Mouse (Mus musculus): ENCODE results near the gene Sppl3.

DNA sequence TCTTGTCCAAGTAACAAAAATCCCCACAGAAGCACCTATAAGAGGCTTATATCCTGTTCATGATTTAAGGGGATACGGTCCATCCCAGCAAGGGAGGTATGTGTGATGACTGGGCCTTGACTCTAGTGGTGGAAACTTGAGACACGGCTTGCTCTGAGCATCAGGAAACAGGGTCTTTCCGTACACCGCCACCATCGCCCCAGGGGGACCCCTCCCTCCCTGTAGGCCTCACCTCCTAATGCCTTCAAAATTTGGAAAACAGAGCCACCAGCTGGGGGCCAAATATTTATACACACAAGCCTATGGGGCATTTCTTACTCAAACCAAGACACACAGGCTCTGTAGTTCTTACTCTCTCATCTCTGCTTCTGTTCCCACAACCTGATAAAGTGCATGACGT, 80.8 kb downstream of the Sppl3 start:
- no peak for TF ChIP-seq CTCF (IDR thresholded peaks at IDR 0.05; ENCODE audit: low read depth, low read length)
- no peak for TF ChIP-seq POLR2A (IDR thresholded peaks at IDR 0.05; ENCODE audit: extremely low read depth, insufficient read depth, low read length)
